Mouse (Mus musculus): ENCODE results near the gene Pmp22.

- no peak for TF ChIP-seq CTCF (IDR thresholded peaks at IDR 0.05; ENCODE audit: extremely low read depth, insufficient read depth, low read length)
- no peak for TF ChIP-seq POLR2A (IDR thresholded peaks at IDR 0.05; ENCODE audit: extremely low read depth, insufficient read depth, low read length)
These were observed 35.4 kb downstream of the Pmp22 start for GRCm38 (mm10) chr11:63163986-63164682.

Data from cortical plate, adult 2 months (tissue).